9 mouse cellular contexts compared by ENCODE assay signal in the genomic region with DNA sequence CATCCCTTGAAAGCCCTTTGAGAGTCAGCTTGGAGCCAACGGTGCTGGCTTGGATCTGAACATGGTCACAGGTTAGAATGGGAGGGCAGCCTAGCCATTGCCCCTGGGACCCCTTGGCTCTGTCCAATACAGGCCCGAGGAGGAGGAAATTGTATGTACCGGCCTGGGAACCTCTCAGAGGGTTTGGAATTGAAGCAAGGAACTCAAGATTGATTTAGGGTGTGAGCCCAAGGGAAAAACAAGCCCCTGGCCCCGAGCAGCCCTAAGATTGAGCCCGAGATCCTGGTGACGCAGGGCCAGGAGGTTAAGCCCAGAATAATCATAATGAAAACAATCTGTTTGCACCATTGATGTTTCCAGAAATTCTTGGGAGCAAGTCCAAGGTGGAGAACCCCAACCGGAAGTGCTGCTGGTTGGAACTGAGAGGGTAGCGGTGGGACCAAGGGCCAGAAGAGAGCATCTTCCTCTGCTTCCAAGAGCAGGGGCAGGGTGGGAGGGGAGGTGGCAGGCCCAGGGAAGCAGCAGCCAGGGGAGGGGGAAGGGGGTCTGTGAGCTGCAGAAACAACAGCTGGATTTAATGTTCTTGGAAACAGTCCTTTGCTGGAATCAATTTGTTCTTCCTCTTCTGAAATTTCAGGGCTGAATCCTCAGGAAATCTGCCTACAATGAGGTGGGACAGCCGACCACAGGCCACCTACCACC. TPM values are rescaled to one million over a fixed set of nuclear protein-coding genes. Genes with fewer than 3 reads are reported as not detected.
A peak's percentile ranks its signal among the peaks of the same experiment; 100 is the strongest.
DNase-seq lines count a peak whose midpoint lies in the region; ATAC-seq lines count a peak whose summit lies in the region.
"Had no signal": no experiment of that assay in that cellular context is flagged by ENCODE, and none has a peak within 500 bp of the region (broad histone marks: within the 10 kb centered on the region; RNA-seq: fewer than 3 reads in every experiment).

No protein-coding gene starts in this region.

- no peaks in the 10 kb centered on the region for H3K36me3 ChIP-seq in neural tube, embryonic 11.5 days (ENCODE audit: control insufficient read depth, insufficient read depth, low read length)
- no peaks in the 10 kb centered on the region for H3K36me3 ChIP-seq in neural tube, embryonic 15.5 days
- H3K36me3 ChIP-seq: liver, embryonic 15.5 days had no signal

- DNase-seq in neural tube, embryonic 11.5 days (ENCODE audit: low spot score): peak; percentile 9
- DNase-seq in gastrocnemius, postnatal 36 days: peak; percentile 65 to 74
- DNase-seq in kidney, postnatal 10 days: peak; percentile 76
- DNase-seq in skeletal muscle tissue, adult 2 months (ENCODE audit: low read depth, low spot score): peak; percentile 82
- no peak for DNase-seq in cerebellum, adult 11 months

- WGBS in neural tube, embryonic 11.5 days: 57% methylated on average over 9 of the region's 9 CpGs
- 80% methylated on average over 9 of the region's 9 CpGs for WGBS in neural tube, embryonic 15.5 days

- H3K27ac ChIP-seq in neural tube, embryonic 11.5 days (ENCODE audit: low read depth, low read length): no peak overlapping the region
- no peak overlapping the region for H3K27ac ChIP-seq in neural tube, embryonic 15.5 days (replicated peaks)
- H3K27ac ChIP-seq: liver, embryonic 15.5 days had no signal

- intact Hi-C loops in gastrocnemius, postnatal 36 days (cut with DNase I): no loop called here

- H3K4me1 ChIP-seq in neural tube, embryonic 11.5 days (ENCODE audit: control insufficient read depth, insufficient read depth, low read length): no peaks in the 10 kb centered on the region
- H3K4me1 ChIP-seq in neural tube, embryonic 15.5 days: no peaks in the 10 kb centered on the region; the same call in 1 of the 2 replicates

- H3K9me3 ChIP-seq in neural tube, embryonic 11.5 days (ENCODE audit: control insufficient read depth, low read length): no peaks in the 10 kb centered on the region
- H3K9me3 ChIP-seq in neural tube, embryonic 15.5 days (replicated peaks): no peaks in the 10 kb centered on the region
- H3K9me3 ChIP-seq: liver, embryonic 15.5 days had no signal

- no peak overlapping the region for H3K4me2 ChIP-seq in neural tube, embryonic 11.5 days (ENCODE audit: low read depth)
- no peak overlapping the region for H3K4me2 ChIP-seq in neural tube, embryonic 15.5 days
- H3K4me2 ChIP-seq: liver, embryonic 15.5 days had no signal

- H3K27me3 ChIP-seq in neural tube, embryonic 11.5 days (ENCODE audit: control insufficient read depth, insufficient read depth, low read length): no peaks in the 10 kb centered on the region
- no peaks in the 10 kb centered on the region for H3K27me3 ChIP-seq in neural tube, embryonic 15.5 days (replicated peaks)
- H3K27me3 ChIP-seq: liver, embryonic 15.5 days had no signal

- H3K9ac ChIP-seq in neural tube, embryonic 11.5 days (ENCODE audit: low read length): no peak overlapping the region
- H3K9ac ChIP-seq in neural tube, embryonic 15.5 days (replicated peaks): no peak overlapping the region
- H3K9ac ChIP-seq: liver, embryonic 15.5 days had no signal

- no peak overlapping the region for H3K4me3 ChIP-seq in neural tube, embryonic 11.5 days (ENCODE audit: low read depth, low read length)
- H3K4me3 ChIP-seq in neural tube, embryonic 15.5 days (replicated peaks): no peak overlapping the region
- H3K4me3 ChIP-seq: liver, embryonic 15.5 days had no signal

- no peak for ATAC-seq in neural tube, embryonic 11.5 days (ENCODE audit: insufficient read depth, low FRiP score, low TSS enrichment)
- ATAC-seq in neural tube, embryonic 15.5 days (ENCODE audit: low FRiP score): no peak
- no peak for ATAC-seq in monocyte, adult 5-6 weeks (replicated peaks; ENCODE audit: insufficient number of reproducible peaks, low FRiP score, low TSS enrichment, poor library complexity, severe bottlenecking)
- ATAC-seq in granulocyte monocyte progenitor cell, adult 5-6 weeks (replicated peaks; ENCODE audit: poor library complexity, severe bottlenecking): no peak

RNA-seq across cellular contexts. Expression of a gene that starts 10.6 kb away (rescaled TPM):
- polyA plus RNA-seq in neural tube, embryonic 11.5 days (2014; fragmentation: Nextera tagmentation; extraction: Ambion mirVana): 0.29 and 0.73 TPM in 2 replicates
- polyA plus RNA-seq in neural tube, embryonic 15.5 days (2015; fragmentation: Nextera tagmentation; extraction: Ambion mirVana): 2.6 and 6.5 TPM in 2 replicates
- under 1 TPM; 0.54 to 0.64 TPM for total RNA-seq in gastrocnemius, postnatal 36 days (2021)
- not detected in 3 replicates for total RNA-seq in monocyte, adult 5-6 weeks (2017)
- not detected in 2 replicates for total RNA-seq in granulocyte monocyte progenitor cell, adult 5-6 weeks (2014; fragmentation: Nextera tagmentation)
- total RNA-seq in granulocyte monocyte progenitor cell, adult 5-6 weeks (2017): not detected in 2 replicates
